Mouse (Mus musculus): Measurements from ENCODE around the gene Mphosph9. TPM values are rescaled to one million over a fixed set of nuclear protein-coding genes. Genes with fewer than 3 reads are reported as not detected.

The Mphosph9 gene
- total RNA-seq, 1 experiment from 2014 or later: 11.8 TPM

GRCm38 (mm10) chr5:124267652-124268051 lies 60.1 kb downstream of the Mphosph9 start:
- DNase-seq: no peak

DNA sequence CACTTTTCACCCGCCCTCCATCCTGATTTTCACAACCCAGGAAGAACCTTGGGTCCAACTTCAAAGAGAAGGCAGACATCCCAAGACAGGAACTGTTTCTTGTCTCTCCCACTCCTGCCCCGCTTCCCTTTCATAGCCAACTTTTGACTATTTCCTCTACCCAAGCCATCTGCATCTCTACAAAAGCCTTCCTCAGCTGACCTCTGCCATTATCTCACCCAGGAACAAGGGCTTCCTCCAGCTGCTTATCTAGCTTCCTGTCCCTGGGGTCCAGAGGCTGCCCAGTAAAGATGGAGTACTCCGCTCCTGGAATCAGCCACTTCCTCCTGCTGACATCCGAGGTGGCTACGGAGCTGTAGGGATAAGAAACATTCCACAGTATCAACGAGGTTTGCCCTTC lies 61.0 kb downstream of the Mphosph9 start:
- DNase-seq: no peak

DNA sequence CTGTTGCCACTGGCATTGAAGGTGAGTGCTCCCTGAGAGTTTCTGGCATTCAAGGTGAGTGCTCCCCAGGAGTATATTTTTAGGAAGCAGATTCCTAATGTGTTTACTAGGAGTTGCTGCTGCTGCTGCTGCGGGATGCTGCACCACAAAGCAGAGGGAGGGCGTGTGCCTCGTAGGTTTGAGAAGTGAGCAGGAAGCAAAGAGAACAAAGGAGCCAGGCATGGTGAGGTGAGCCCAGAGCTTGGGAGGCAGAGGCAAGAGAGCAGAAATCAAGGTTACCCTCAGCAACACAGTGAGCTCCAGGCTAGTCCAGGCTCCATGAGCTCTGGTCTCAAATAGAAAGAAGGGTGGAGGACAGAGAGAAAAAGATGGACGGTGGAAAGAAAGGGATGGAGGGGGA lies 64.5 kb downstream of the Mphosph9 start:
- no peak for DNase-seq

DNA sequence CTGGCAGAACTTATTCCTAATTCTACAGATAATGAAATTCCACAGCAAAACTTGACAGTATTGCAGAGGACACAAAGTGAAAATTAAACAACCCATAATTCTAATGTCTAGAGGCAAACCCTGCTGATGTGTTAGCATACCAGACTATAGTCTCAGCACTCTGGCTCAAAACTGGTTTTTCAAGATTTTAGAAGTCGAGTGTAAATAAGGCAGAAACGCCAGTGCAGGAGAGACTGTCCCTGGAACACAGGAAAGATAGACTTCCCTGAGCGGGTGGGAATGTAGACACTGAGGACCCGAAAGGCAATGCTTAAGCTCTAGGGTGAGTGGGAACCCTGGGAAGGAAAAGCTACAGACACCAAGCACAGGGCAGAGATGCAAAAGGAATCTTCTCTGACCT lies 65.7 kb downstream of the Mphosph9 start:
- DNase-seq: no peak

DNA sequence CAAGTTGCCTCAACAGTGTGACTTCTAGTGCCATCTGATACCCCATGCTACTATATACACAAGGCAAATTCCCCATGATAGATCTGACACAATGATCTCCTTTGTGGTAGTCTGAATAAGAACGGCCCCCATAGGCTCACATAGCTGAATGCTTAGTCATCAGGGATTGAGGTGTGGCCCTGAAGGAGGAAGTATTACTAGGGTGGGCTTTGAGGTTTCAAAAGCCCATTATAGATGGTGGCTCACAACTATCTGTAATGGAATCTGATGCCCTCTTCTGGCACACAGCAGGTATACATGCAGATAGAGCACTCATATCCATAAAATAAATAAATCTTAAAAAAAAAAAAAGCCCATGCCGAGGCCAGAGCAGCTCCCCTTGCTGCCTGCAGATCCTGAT lies 68.6 kb downstream of the Mphosph9 start:
- no peak for DNase-seq

DNA sequence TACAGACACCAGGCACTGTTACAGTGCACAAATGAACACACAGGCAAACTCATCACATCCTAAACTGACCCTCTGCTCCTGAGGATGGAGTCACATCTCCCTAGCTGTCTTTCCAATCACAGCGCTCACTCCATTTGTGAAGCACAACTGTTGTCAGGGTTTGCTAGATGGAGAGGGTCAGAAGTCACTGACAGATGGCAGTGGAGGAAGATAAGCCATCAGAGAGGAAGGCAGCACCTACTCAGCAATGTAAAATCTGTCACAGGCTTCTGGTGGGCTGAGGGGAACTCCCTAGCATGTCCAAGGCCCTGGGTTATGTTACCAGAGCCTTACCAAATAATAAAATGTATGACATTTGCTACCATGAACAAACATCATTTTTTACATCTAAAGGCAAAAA lies 69.7 kb downstream of the Mphosph9 start:
- DNase-seq: no peak

DNA sequence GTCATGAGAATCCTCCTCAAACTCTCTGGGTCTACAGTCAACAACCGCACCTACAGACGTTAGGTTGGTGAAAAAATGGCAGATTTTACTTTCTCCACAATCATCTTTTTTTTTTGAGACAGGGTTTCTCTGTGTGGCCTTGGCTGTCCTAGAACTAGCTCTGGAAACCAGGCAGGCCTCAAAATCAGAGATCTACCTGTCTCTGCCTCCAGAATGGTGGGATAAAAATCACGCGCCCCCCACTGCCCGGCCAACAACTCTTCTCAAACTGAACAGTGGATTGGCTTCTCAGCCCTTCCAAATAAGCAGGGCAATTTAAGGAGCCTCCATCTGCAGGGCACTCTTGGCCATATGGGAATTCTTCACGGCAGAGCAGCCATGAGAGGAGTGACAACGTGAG lies 72.6 kb downstream of the Mphosph9 start:
- DNase-seq: no peak

DNA sequence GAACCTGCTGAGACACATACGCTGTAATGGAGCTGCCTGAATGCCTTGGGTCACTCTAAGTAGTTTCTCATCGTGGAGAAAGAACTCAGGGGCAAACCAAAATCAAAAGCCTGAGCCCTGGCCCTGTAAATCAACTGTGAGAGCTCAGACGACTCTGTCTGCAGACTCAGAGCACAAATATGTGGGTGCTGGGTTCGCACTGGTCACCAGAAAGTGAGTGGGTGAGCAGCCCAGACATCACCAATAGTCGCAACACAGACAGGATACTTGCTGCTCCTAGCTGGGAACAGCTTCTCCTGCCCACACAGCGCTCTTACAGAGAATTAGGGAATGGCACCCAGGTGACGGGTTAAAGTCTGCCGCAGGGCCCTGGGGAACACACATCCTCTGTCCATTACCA lies 74.2 kb downstream of the Mphosph9 start:
- no peak for DNase-seq

- DNase-seq: no peak
Observed at GRCm38 (mm10) chr5:124252580-124253320, 75.0 kb downstream of the Mphosph9 start.

- DNase-seq: no peak
Observed at GRCm38 (mm10) chr5:124251070-124251469, 76.7 kb downstream of the Mphosph9 start.

- DNase-seq: peak; percentile 67
Observed at GRCm38 (mm10) chr5:124249614-124250591, 77.9 kb downstream of the Mphosph9 start, which contains the start of gene Pitpnm2. Gene Pitpnm2, minus strand, starts transcription at chr5:124249760.

DNA sequence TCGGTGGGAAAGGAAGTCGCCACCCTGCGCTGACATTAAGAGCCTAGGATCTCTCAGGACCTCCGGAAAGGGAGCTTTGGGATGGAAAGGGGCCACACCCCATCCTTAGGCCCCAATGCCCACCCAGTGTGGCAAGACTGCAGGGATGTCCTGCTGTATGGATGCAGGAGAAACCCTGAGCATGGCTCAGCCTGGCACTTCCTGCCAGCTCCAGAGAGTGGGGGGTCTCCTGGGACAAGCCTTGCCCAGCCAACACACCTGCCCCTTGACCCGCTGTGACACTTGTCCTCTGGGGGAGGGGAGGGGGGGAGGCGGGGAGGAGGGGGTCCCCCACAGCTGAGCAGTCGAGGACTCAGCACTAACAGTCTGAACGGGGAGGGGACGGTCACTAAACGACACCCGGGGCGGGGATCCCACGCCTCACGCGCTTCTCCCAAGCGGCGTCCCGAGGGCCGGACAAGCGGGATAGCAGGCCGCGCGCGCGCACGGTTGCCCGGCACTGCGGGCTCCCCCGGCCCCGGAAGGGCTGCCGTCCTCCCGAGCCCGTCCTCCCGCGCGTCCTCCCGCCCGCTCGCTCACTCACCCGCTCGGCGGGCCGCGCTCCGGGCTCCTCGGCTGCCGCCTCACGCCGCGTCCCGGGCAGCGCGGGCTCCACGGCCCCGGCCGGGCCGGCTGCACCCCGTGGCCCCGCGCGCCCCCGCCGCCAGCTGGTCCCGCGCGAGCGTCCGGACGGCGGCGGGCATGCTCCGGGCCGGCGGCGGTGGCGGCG lies 78.7 kb downstream of the Mphosph9 start:
- DNase-seq: peak; percentile 73

DNA sequence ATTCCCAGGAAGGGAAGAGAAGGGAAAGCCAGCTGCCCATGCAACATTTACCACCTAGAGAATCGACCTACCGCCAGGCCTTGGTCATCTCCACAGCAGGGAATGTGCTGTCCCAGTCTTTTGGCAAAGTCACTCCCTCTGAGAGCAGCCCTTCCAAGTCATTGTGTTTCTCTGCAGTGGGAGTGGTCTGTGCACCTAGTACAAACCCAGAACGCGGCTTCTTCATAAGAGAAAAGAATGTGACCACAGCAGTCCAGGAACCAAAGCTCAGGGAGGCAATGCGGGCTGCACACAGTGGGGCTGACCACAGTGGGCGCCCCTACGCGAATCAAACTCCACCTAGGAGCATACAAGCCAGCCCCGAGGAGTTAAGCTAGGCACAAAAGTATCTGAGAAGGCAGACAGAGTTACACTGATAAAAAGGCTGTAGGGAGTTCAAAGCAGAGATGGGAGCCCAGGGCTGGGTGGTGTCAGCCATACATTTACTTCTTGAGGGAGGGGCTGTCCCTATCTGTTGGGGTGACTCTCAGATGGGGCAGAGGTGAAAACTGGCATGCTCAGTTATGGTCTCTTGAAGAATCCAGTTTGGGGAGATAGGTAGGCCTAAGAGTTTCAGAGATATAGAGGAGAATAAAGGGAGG lies 79.7 kb downstream of the Mphosph9 start:
- DNase-seq: no peak

- DNase-seq: no peak
Observed at GRCm38 (mm10) chr5:124247296-124247695, 80.5 kb downstream of the Mphosph9 start.

DNA sequence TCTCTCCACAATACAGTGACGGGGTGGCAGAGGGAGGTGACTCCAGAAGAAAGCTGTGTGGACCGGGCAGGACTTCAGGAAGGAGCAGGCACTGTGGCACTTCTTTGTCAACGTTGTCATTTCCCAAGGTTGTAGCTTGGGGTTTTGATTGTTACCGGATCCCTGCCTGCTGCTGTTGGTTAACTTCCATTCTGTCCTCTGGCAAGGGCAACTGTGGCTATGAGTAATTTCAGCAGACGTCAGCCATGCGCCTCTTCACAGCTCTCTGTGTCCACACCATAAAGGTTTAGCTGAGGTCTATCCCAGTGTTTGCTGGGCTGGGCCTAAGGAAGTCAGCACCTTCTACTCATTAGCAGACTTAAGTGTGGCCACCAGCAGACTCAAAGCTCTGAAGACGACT lies 82.9 kb downstream of the Mphosph9 start:
- no peak for DNase-seq

DNA sequence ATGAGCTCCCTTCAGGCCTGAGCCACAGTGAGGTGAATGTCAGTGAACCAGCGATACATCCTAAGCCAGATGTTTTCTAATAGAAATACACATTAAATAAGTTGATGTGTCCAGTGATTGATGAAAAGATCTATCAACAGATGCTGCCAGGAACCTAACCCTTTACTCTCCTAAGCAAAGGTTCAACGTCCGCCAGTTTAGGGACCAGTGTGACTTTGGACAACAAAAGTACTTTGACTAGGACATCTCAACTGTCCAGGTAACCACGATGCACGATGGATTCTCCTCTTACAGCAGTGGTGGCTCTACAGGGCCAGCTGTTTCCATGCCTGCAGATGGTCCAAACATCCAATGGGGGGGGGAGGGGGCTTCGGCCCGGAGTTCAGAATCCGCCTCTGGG lies 83.3 kb downstream of the Mphosph9 start:
- DNase-seq: no peak

GRCm38 (mm10) chr5:124243236-124243901 lies 84.4 kb downstream of the Mphosph9 start:
- no peak for DNase-seq

DNA sequence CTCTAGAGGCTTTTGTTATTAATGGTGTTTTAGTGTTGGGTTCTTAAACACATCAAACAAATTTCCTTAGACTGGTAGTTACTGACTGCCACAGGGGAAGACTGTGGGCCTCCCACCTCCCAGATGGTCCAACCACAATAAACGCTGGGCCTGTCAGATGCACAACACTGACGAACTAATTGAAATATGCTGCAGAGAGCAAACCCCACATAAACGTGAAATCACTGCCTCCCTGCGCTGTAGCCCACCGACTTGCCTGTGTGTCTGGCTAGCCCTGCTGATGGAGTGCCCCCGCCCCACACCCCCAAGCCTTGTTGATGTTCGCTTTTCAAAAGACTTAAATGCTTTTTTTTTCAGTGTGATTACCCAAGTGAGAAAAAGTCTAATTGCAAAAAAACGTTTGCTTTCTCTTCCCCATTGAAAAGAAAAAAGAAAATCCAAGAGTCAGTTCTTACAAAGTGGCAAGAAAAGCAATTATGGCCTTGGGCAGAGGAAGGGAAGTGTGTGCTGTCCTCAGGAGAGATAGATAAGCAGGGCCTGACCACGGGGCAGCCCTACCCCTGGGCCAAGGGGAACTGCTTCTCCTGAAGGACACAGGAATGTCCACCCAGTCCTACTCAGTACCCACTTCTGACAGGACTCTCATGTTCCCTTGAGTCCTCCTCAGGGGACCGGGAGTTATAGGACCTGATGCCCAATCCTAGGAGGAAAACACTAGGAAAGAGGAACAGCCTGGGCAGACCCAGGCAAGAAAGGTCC lies 85.9 kb downstream of the Mphosph9 start:
- no peak for DNase-seq

DNA sequence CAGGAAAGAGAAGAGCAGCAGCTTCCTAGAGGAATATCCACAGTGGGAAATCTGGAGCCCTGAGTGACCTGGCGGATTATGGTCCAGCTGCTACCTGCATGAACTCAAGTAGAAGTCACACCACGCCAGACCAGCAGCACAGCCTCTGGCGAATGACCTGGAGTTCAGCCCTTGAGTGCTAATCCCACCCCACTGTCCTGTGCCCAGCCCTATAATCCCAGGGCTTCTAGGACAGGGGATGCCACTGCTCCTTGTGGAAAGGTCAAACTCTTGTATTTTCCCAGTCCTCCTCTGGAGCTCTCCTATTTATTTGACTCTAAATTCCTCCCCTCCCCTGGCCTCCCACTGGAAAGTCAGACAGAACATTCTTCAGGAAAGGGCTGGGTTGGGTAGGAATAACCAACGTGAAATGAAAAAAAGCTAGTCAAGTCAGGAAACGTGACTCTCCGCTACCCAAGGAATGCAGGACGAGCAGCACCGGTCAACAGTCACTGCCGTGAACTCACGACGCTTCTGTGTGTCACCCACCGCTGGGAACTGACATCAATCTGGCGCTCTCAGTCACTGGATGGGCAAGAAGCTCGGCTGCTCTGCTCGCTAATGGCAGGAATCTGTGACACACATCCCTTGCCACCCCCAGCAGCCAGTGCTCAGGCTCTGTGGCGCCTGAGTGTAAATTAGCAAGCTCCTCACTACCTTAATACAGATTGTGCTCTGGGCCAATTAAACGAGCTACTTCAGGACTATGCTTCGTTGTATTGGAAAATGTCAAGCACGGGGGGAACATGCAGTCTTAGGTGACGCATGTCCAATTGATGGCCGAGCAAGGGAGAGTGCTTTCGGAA lies 86.7 kb downstream of the Mphosph9 start:
- DNase-seq: no peak

GRCm38 (mm10) chr5:124236180-124236579 lies 91.6 kb downstream of the Mphosph9 start:
- no peak for DNase-seq

All from adrenal gland, postnatal 25 days (tissue).